Mouse (Mus musculus) midbrain, embryonic 14.5 days (tissue): ENCODE measurements around the gene Fndc9. TPM values are rescaled to one million over a fixed set of nuclear protein-coding genes. Genes with fewer than 3 reads are reported as not detected.
A peak's percentile ranks its signal among the peaks of the same experiment; 100 is the strongest.

Experiments used
- ATAC-seq: fragments of 200-750 bp; cut with Nextera tagmentation; 2 replicates; pipeline ENCODE4 v1.8.0; 2017; ENCODE audit warnings: moderate number of reproducible peaks, moderate library complexity; ENCODE audit not compliant: low FRiP score, low TSS enrichment
- DNase-seq: peaks from one replicate; pipeline ENCODE4 v3.0.0-alpha.2; 2015
- H3K27ac ChIP-seq: fragments of 300-500 bp; sonication (generic); replicated peaks from 2 replicates; pipeline ENCODE4 v1.5.1; 2014; ENCODE audit warnings: mild to moderate bottlenecking, low read depth, low read length, moderate library complexity
- H3K27me3 ChIP-seq: fragments of 300-500 bp; sonication (generic); 2 replicates; pipeline ENCODE4 v1.6.1; 2014; ENCODE audit warnings: low read length, control low read depth, mixed read lengths; ENCODE audit not compliant: control insufficient read depth, insufficient read depth
- H3K36me3 ChIP-seq: fragments of 300-500 bp; sonication (generic); 2 replicates; pipeline ENCODE4 v1.6.1; 2014; ENCODE audit warnings: low read length, control low read depth; ENCODE audit not compliant: control insufficient read depth, insufficient read depth
- H3K4me1 ChIP-seq: fragments of 300-500 bp; sonication (generic); 2 replicates; pipeline ENCODE4 v1.6.1; 2014; ENCODE audit warnings: mild to moderate bottlenecking, antibody characterized with exemption, low read length, control low read depth; ENCODE audit not compliant: control insufficient read depth, insufficient read depth
- H3K4me2 ChIP-seq: fragments of 300-500 bp; sonication (generic); 2 replicates; pipeline ENCODE4 v1.6.1; 2014; ENCODE audit warnings: mild to moderate bottlenecking, low read length, moderate library complexity
- H3K4me3 ChIP-seq: fragments of 300-500 bp; sonication (generic); replicated peaks from 2 replicates; pipeline ENCODE4 v1.5.1; 2014; ENCODE audit warnings: low read depth, low read length
- H3K9ac ChIP-seq: fragments of 300-500 bp; sonication (generic); replicated peaks from 2 replicates; pipeline ENCODE4 v1.6.1; 2014; ENCODE audit warnings: mild to moderate bottlenecking, low read length, moderate library complexity
- H3K9me3 ChIP-seq: fragments of 300-500 bp; sonication (generic); 2 replicates; pipeline ENCODE4 v1.6.1; 2016; ENCODE audit warnings: low read length, control low read depth, mixed read lengths; ENCODE audit not compliant: control insufficient read depth
- WGBS: fragments of 180-500 bp; shearing (Covaris S2); extraction: QIAGEN DNeasy Blood & Tissue Kit; methylation state at CpG from one replicate; pipeline ENCODE4 v1.1.7; 2014; 5-methylcytosine and 5-hydroxymethylcytosine counted together
- polyA plus RNA-seq: library from polyadenylated mRNA; unstranded; fragments of >200 nt; fragmentation: Nextera tagmentation; extraction: Ambion mirVana; gene quantifications from 2 replicates; pipeline ENCODE4 v1.2.1, GENCODE M21; 2014

Gene Fndc9
- polyA plus RNA-seq, 1 experiment from 2014 or later = 7.9 TPM

DNA sequence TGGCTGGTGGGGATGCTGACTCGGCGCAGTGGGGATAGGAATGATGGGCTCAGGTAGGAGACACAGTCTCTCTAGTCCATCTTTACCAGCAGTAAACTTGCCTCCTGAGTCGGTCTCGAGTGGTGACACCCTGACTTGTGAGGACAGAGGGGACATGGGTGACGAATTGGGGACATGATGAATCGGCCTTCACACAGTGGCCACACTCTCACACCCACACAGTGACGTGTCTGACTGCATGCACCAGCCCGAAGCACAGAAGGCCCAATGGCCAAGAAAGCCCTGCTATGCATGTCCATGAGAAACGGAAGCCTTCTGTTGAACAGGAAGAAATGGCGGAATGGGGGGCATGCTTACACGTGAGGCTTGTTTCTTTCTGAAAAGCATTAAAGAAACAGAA lies 28.0 kb downstream of the Fndc9 start:
- DNase-seq = no peak
- H3K9ac ChIP-seq = no peak overlapping the region
- 95% methylated on average over 11 of the region's 11 CpGs for WGBS
- no peak overlapping the region for H3K27ac ChIP-seq
- no peak for ATAC-seq
- no peaks in the 10 kb centered on the region for H3K9me3 ChIP-seq
- H3K4me2 ChIP-seq = no peak overlapping the region
- H3K4me1 ChIP-seq = no peaks in the 10 kb centered on the region
- peaks cover 98% of the 10 kb centered on the region for H3K36me3 ChIP-seq
- no peaks in the 10 kb centered on the region for H3K27me3 ChIP-seq
- no peak overlapping the region for H3K4me3 ChIP-seq

DNA sequence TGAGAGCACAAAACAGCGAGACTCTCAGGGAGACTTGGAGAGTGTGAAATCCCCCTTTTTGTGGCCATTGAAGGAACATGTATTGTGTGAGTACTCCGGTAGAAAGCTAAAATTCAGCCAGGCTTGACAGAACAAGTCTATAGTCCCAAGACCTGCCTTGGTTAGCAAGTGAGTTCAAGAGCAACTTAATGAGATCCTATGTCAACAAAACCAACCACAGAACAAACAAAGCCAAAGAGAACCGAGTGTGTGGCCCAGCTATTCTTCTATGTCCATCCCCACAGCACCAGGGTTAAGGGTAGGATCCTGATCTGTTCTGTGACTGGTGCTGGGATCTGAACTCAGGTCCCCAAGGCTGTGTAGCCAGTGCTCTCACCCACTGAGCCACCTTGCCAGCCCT lies 29.3 kb downstream of the Fndc9 start:
- no peak overlapping the region for H3K4me2 ChIP-seq
- no peak for DNase-seq
- ATAC-seq = no peak
- no peaks in the 10 kb centered on the region for H3K9me3 ChIP-seq
- 65% methylated on average over 3 of the region's 3 CpGs for WGBS
- H3K27ac ChIP-seq = no peak overlapping the region
- no peaks in the 10 kb centered on the region for H3K27me3 ChIP-seq
- H3K36me3 ChIP-seq = peaks cover 94% of the 10 kb centered on the region
- no peak overlapping the region for H3K4me3 ChIP-seq
- H3K9ac ChIP-seq = no peak overlapping the region
- no peaks in the 10 kb centered on the region for H3K4me1 ChIP-seq

DNA sequence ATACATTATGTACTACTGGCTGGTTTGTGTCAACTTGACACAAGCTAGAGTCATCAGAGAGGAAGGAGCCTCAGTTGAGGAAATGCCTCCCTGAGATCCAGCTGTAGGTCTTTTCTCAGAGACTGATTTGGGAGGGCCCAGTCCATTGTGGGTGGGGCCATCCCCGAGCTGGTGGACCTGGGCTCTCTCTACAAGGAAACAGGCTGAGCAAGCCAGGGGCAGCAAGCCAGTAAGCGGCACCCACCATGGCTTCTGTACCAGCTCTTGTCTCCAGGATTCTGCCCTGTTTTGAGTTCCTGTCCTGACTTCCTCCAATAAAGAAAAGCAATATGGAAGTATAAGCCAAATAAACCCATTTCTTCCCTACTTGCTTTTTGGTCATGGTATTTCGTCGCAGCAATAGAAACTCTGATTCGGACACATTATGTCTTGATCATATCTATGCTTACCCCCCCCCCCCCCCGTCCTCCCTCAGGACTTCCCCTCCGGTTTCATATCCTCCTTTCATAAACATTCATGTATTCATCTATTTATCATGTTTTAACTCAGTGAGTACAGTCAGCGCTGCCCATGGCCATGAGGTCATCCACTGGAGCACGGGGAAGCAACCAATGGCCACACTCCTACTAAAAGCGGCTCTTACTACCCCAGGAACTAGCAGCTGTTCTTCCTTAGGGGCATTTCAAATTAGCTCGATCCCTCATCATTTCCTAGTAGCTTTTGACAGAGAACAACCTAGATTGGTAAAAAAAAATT lies 29.9 kb downstream of the Fndc9 start:
- Histone ChIP-seq H3K36me3 (peaks cover 94% of the 10 kb centered on the region), H3K4me2 (no peak overlapping the region), H3K27ac (no peak overlapping the region), H3K9ac (no peak overlapping the region), H3K4me3 (no peak overlapping the region), H3K4me1 (no peaks in the 10 kb centered on the region), H3K9me3 (no peaks in the 10 kb centered on the region), H3K27me3 (no peaks in the 10 kb centered on the region)
- no peak for DNase-seq
- WGBS = 89% methylated on average over 11 of the region's 11 CpGs
- ATAC-seq = no peak

DNA sequence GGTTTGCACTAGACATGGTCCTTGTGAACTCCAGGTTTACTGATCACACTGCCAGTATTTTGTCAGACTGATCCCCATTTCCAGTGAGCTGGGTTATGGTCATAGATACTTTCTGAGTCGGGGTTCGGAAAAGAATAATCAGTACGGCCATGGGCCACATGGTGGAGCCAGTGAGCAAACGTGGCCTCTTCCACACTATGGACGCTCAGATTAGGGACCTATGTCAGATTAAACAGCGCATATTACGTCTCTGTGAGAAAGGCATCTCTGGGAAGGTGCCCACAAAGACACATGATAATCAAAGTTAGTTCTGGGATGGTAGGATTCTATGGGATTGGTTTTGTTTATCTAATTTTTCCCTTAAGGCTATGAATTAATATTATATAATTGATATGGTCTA lies 33.7 kb downstream of the Fndc9 start:
- H3K9me3 ChIP-seq = no peaks in the 10 kb centered on the region
- whole genome bisulfite sequencing = 24% methylated on average over 7 of the region's 7 CpGs
- ATAC-seq = 0 out of 2 replicates have a peak, but pooled peaks have one; percentile 43
- H3K9ac ChIP-seq = no peak overlapping the region
- no peak overlapping the region for H3K4me2 ChIP-seq
- no peak overlapping the region for H3K4me3 ChIP-seq
- peaks cover 90% of the 10 kb centered on the region for H3K36me3 ChIP-seq
- DNase-seq = peak; percentile 86
- H3K4me1 ChIP-seq = no peaks in the 10 kb centered on the region
- H3K27ac ChIP-seq = no peak overlapping the region
- no peaks in the 10 kb centered on the region for H3K27me3 ChIP-seq

DNA sequence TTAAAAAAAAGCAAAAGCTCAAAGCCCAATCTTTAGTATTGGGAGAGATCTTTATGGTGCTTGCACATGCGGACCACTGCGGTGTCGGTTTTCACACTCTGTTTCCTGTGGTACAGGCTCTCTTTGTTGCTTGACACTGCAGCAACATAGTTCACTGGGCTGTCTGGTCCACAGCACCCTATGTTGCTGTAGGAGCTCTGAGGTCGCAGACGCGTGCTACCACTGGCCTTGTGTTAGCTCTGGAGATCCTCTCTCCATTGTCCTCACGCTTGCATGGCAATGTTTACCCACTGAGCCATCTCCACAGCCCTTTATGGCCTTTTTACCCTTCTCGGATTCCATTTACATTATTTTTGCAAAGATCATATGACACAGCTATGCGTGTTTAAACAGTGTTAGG lies 34.1 kb downstream of the Fndc9 start:
- Histone ChIP-seq H3K27ac (no peak overlapping the region), H3K4me2 (no peak overlapping the region), H3K4me1 (no peaks in the 10 kb centered on the region), H3K9me3 (no peaks in the 10 kb centered on the region), H3K27me3 (no peaks in the 10 kb centered on the region), H3K4me3 (no peak overlapping the region), H3K9ac (no peak overlapping the region), H3K36me3 (peaks cover 90% of the 10 kb centered on the region)
- no peak for DNase-seq
- WGBS = 79% methylated on average over 9 of the region's 9 CpGs
- ATAC-seq = no peak

DNA sequence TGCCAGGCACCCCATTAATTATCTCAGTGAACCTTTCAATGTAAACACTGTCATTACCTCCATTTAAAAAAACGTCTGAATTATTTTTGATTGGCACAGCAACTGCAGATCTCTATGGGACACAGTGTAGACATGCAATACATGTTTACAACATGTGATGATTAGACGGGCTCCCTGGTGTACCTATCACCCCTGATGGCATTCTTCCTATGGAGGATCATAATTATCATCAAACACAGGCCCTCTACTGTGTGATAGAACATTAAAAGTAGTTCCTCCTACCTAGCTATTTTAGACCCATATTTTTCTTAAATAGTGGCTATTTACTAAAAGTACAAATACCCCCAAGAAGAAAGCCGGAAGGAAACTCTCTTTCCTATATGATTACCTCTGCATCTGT lies 34.6 kb downstream of the Fndc9 start:
- Histone ChIP-seq H3K9me3 (no peaks in the 10 kb centered on the region), H3K4me3 (no peak overlapping the region)

DNA sequence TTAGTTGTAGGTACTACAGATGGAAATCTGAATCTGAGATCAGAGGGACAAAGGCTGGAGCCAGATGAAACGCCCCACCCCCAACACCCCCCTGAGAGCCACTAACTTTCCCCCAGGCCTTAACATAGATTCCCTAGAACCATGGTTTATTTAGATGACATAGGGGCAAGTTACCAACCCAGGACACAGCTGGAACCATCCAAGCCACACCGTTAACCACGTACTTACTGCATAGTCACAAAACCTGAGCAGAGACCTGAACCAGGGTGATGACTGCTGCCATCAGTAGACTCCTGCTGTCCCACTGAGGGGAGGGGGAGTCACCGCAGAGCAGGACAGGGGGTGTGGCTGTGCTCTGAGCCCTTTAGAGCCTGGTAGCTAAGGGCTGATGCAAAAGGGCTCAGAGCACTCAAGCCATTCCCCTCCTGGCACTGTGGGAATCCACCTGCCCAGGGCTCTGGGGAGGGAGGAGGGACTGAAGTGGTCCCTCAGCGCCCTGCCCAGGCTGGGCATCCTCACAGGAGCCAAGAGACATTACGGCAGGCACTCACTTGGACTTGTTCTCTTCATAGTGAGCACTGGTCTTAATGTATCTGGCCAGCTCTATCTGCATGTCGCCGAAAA lies 36.8 kb downstream of the Fndc9 start:
- Histone ChIP-seq H3K4me3 (no peak overlapping the region), H3K9me3 (no peaks in the 10 kb centered on the region), H3K4me1 (no peaks in the 10 kb centered on the region), H3K27ac (no peak overlapping the region), H3K27me3 (no peaks in the 10 kb centered on the region), H3K9ac (no peak overlapping the region), H3K4me2 (no peak overlapping the region), H3K36me3 (peaks cover 84% of the 10 kb centered on the region)
- DNase-seq = no peak
- no peak for ATAC-seq
- WGBS = 68% methylated on average over 8 of the region's 8 CpGs

More for the DNA sequence above, 34.6 kb downstream of the Fndc9 start:
- WGBS = 81% methylated on average over 3 of the region's 3 CpGs
- Histone ChIP-seq H3K4me2 (no peak overlapping the region), H3K36me3 (peaks cover 90% of the 10 kb centered on the region), H3K4me1 (no peaks in the 10 kb centered on the region), H3K27ac (no peak overlapping the region), H3K9ac (no peak overlapping the region), H3K27me3 (no peaks in the 10 kb centered on the region)
- ATAC-seq (no peak), DNase-seq (no peak)

DNA sequence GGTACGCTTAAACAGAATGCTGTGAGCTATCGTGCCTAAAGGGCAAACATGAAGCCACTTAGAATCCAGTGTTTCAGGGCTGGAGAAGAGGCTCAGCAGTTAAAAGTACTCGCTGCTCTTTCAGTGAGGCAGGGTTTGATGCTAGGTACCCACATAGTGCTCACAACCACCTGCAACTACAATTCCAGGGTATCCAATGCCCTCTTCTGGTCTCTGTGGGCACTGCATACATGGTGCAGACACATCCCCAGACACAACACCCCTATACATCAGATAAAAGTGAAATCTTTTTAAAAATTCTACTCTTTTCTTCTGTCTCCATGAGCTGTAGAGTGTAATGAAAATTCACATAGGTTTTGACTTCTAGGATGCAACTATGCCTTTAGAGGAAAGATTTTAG lies 38.6 kb downstream of the Fndc9 start:
- DNase-seq = no peak
- no peak overlapping the region for H3K9ac ChIP-seq
- H3K4me3 ChIP-seq = no peak overlapping the region
- H3K4me2 ChIP-seq = no peak overlapping the region
- ATAC-seq = no peak
- no peak overlapping the region for H3K27ac ChIP-seq
- no peaks in the 10 kb centered on the region for H3K4me1 ChIP-seq
- H3K36me3 ChIP-seq = peaks cover 87% of the 10 kb centered on the region
- 97% methylated on average over 3 of the region's 3 CpGs for WGBS
- H3K27me3 ChIP-seq = no peaks in the 10 kb centered on the region
- H3K9me3 ChIP-seq = no peaks in the 10 kb centered on the region

DNA sequence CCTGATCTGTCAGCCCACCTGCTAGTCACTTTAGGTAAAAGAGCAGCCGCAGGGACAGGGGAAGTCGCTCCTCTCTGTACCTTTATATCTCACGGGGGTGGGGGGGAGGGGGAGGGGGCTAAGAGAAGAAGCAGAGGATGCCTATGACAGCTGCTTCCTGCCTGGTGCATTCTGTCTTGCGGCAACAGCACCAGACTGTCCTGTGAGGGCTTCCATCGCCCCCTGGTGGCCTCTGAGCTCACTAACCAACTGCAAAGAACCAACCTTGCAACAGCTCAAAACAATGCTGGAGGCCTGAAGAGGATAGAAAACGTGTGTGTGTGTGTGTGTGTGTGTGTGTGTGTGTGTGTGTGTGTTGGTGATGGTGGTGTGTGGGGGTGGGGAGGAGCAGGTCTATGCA lies 40.0 kb downstream of the Fndc9 start:
- H3K9ac ChIP-seq = no peak overlapping the region
- ATAC-seq (peak; percentile 69), DNase-seq (peak; percentile 89)
- H3K27ac ChIP-seq = 0 out of 2 replicates have a peak overlapping the region, but pooled peaks have one; percentile 37
- H3K4me2 ChIP-seq = no peak overlapping the region
- H3K36me3 ChIP-seq = peaks cover 87% of the 10 kb centered on the region
- H3K27me3 ChIP-seq = no peaks in the 10 kb centered on the region
- H3K4me1 ChIP-seq = no peaks in the 10 kb centered on the region
- no peak overlapping the region for H3K4me3 ChIP-seq
- WGBS = 19% methylated on average over 6 of the region's 6 CpGs
- no peaks in the 10 kb centered on the region for H3K9me3 ChIP-seq
